30 mouse cellular contexts compared by ENCODE assay signal in genomic region chr19:4540263-4540662, GRCm38 (mm10). TPM values are rescaled to one million over a fixed set of nuclear protein-coding genes. Genes with fewer than 3 reads are reported as not detected.
DNase-seq lines count a peak whose midpoint lies in the region; ATAC-seq and TF ChIP-seq lines count a peak whose summit lies in the region.
"Had no signal": no experiment of that assay in that cellular context is flagged by ENCODE, and none has a peak within 500 bp of the region (broad histone marks: within the 10 kb centered on the region; RNA-seq: fewer than 3 reads in every experiment).

No protein-coding gene starts in this region.

- no peak for DNase-seq in gastrocnemius, adult 2 months
- no peak for DNase-seq in gastrocnemius, postnatal 25 days
- no peak for DNase-seq in layer of hippocampus, adult 2 months (ENCODE audit: low spot score in 2 of 2)
- DNase-seq in layer of hippocampus, postnatal 14 days (ENCODE audit: low spot score in 2 of 2), result no peak
- DNase-seq in 416B (ENCODE audit: low read depth) (peak; percentile 13), ES-E14 (ENCODE audit: low read depth, low spot score) (peak; percentile 30)
- no peak for DNase-seq in kidney, adult 8-10 months
- DNase-seq: adrenal gland, postnatal 10 days; cerebellum, adult 2 months; cerebellum, postnatal 25 days; embryo, embryonic 11 days; left cerebral cortex, postnatal 4 days; liver, embryonic 13.5 days; lung, postnatal 10 days had no signal

- in situ Hi-C loops in ES-E14 (cut with MboI; ENCODE audit: low sequenced_read_pairs in 2 of 2, unreplicated experiment in 2 of 2), result no loop called here

- no peaks in the 10 kb centered on the region for H3K4me1 ChIP-seq in ES-E14 (ENCODE audit: control insufficient read depth in 2 of 2, insufficient read depth in 2 of 2, low read length in 2 of 2, poor library complexity in 1 of 2)
- H3K4me1 ChIP-seq in midbrain, embryonic 16.5 days (ENCODE audit: control insufficient read depth, insufficient read depth, low read length), result no peaks in the 10 kb centered on the region
- H3K4me1 ChIP-seq: embryonic facial prominence, embryonic 13.5 days; forebrain, embryonic 12.5 days; heart, embryonic 13.5 days; hindbrain, embryonic 12.5 days; neural tube, embryonic 15.5 days had no signal

- ATAC-seq in midbrain, embryonic 16.5 days, result no peak
- ATAC-seq: inflammation-experienced regulatory T-cells, adult 6 months had no signal

- H3K27ac ChIP-seq in gastrocnemius, adult 2 months, result peak overlapping the region; percentile 83
- H3K27ac ChIP-seq in layer of hippocampus, adult 2 months, result no peak overlapping the region
- no peak overlapping the region for H3K27ac ChIP-seq in ES-E14 (ENCODE audit: insufficient read depth, low read depth, low read length, poor library complexity, severe bottlenecking)
- no peak overlapping the region for H3K27ac ChIP-seq in midbrain, embryonic 16.5 days (ENCODE audit: low read length)
- H3K27ac ChIP-seq: embryonic facial prominence, embryonic 13.5 days; forebrain, embryonic 12.5 days; heart, embryonic 13.5 days; hindbrain, embryonic 12.5 days; liver, embryonic 13.5 days; neural tube, embryonic 15.5 days had no signal

- 90% methylated on average over 6 of the region's 6 CpGs for WGBS in midbrain, embryonic 16.5 days

- peak; percentile 35; the same call in 1 of the 2 replicates for TF ChIP-seq CTCF in gastrocnemius, adult 2 months (IDR thresholded peaks at IDR 0.05)
- peak; percentile 35 for TF ChIP-seq CTCF in layer of hippocampus, adult 2 months (conservative IDR thresholded peaks at IDR 0.05)

- H3K4me3 ChIP-seq in gastrocnemius, adult 2 months, result no peak overlapping the region
- H3K4me3 ChIP-seq in layer of hippocampus, adult 2 months, result no peak overlapping the region
- no peak overlapping the region for H3K4me3 ChIP-seq in ES-E14 (ENCODE audit: insufficient read depth in 1 of 2, low read depth in 1 of 2, low read length in 2 of 2, poor library complexity in 1 of 2, severe bottlenecking in 1 of 2)
- H3K4me3 ChIP-seq in midbrain, embryonic 16.5 days (ENCODE audit: low read depth, low read length), result no peak overlapping the region
- H3K4me3 ChIP-seq: embryonic facial prominence, embryonic 13.5 days; erythroblast, embryonic 14.5 days; forebrain, embryonic 12.5 days; heart, embryonic 13.5 days; hindbrain, embryonic 12.5 days; kidney, embryonic 15.5 days; liver, embryonic 13.5 days; neural tube, embryonic 15.5 days had no signal

- no peaks in the 10 kb centered on the region for H3K27me3 ChIP-seq in midbrain, embryonic 16.5 days (ENCODE audit: control insufficient read depth, insufficient read depth, low read depth, low read length)
- H3K27me3 ChIP-seq: embryonic facial prominence, embryonic 13.5 days; forebrain, embryonic 12.5 days; heart, embryonic 13.5 days; hindbrain, embryonic 12.5 days; kidney, embryonic 15.5 days; liver, embryonic 13.5 days; neural tube, embryonic 15.5 days had no signal

- H3K4me2 ChIP-seq in midbrain, embryonic 16.5 days (ENCODE audit: low read length), result no peak overlapping the region
- H3K4me2 ChIP-seq: embryonic facial prominence, embryonic 13.5 days; forebrain, embryonic 12.5 days; heart, embryonic 13.5 days; hindbrain, embryonic 12.5 days; kidney, embryonic 15.5 days; liver, embryonic 13.5 days; midbrain, embryonic 11.5 days; neural tube, embryonic 15.5 days had no signal

- H3K36me3 ChIP-seq in ES-E14 (ENCODE audit: control insufficient read depth, insufficient read depth, low read length, poor library complexity, severe bottlenecking), result no peaks in the 10 kb centered on the region
- no peaks in the 10 kb centered on the region for H3K36me3 ChIP-seq in midbrain, embryonic 16.5 days (ENCODE audit: control insufficient read depth, insufficient read depth, low read length)
- H3K36me3 ChIP-seq: embryonic facial prominence, embryonic 13.5 days; forebrain, embryonic 12.5 days; heart, embryonic 13.5 days; hindbrain, embryonic 12.5 days; kidney, embryonic 15.5 days; neural tube, embryonic 15.5 days had no signal

- intact Hi-C loops in gastrocnemius, adult 2 months (cut with DNase I), result loop anchor here (5.0 kb wide), 1 partner anchor 37 kb away; no protein-coding TSS in a partner anchor

- no peak overlapping the region for H3K9ac ChIP-seq in ES-E14 (ENCODE audit: insufficient read depth, low read depth, low read length, poor library complexity, severe bottlenecking)
- H3K9ac ChIP-seq in midbrain, embryonic 16.5 days (ENCODE audit: low read depth, low read length), result no peak overlapping the region
- H3K9ac ChIP-seq: embryonic facial prominence, embryonic 13.5 days; forebrain, embryonic 12.5 days; heart, embryonic 13.5 days; hindbrain, embryonic 12.5 days; kidney, embryonic 15.5 days; liver, embryonic 13.5 days; neural tube, embryonic 15.5 days had no signal

- H3K9me3 ChIP-seq in ES-E14 (ENCODE audit: control insufficient read depth, insufficient read depth, low read depth, low read length), result no peaks in the 10 kb centered on the region
- H3K9me3 ChIP-seq in midbrain, embryonic 16.5 days (replicated peaks; ENCODE audit: control insufficient read depth, low read length, poor library complexity, severe bottlenecking), result no peaks in the 10 kb centered on the region
- H3K9me3 ChIP-seq: embryonic facial prominence, embryonic 13.5 days; forebrain, embryonic 12.5 days; heart, embryonic 13.5 days; hindbrain, embryonic 12.5 days; kidney, embryonic 15.5 days; liver, embryonic 13.5 days; neural tube, embryonic 15.5 days had no signal

TF ChIP-seq in ES-E14, 5 proteins besides CTCF, POLR2A, EP300 and RAD21:
- TF ChIP-seq HCFC1 (IDR thresholded peaks at IDR 0.05; ENCODE audit: borderline replicate concordance, insufficient read depth, low read length) (no peak), ZC3H11A (IDR thresholded peaks at IDR 0.05; ENCODE audit: borderline replicate concordance, low read depth, low read length) (peak; percentile 28; the same call in 1 of the 2 replicates)
TF ChIP-seq in ES-E14: peak in this region for 1.

RNA-seq across cellular contexts. Expression of gene Pcx, which starts 30.0 kb away (rescaled TPM):
- total RNA-seq in gastrocnemius, adult 2 months (2021), result 100 to 1,000 TPM in 1 of 2 experiments, 10 to 100 TPM in 1; 94.6 to 119 TPM
- total RNA-seq in gastrocnemius, postnatal 25 days (2021), result 10 to 100 TPM; 44.6 to 59.3 TPM
- total RNA-seq in layer of hippocampus, adult 2 months (2021), result 10 to 100 TPM; 64.1 to 76.0 TPM
- total RNA-seq in layer of hippocampus, postnatal 14 days (2021), result 10 to 100 TPM; 56.6 to 63.9 TPM
- 35.6 and 44.6 TPM in 2 replicates for total RNA-seq in ES-E14 (2012; rRNA removed)
- polyA plus RNA-seq in midbrain, embryonic 16.5 days (2015; fragmentation: Nextera tagmentation; extraction: Ambion mirVana), result 25.1 and 35.3 TPM in 2 replicates

RNA-seq across cellular contexts. Expression of gene 2010003K11Rik, which starts 41.9 kb away (rescaled TPM):
- not detected for total RNA-seq in gastrocnemius, adult 2 months (2021)
- total RNA-seq in gastrocnemius, postnatal 25 days (2021), result under 1 TPM in 1 of 2 experiments, not detected in 1; 0.99 TPM
- total RNA-seq in layer of hippocampus, adult 2 months (2021), result not detected
- not detected for total RNA-seq in layer of hippocampus, postnatal 14 days (2021)
- not detected in 2 replicates for total RNA-seq in ES-E14 (2012; rRNA removed)
- not detected in 2 replicates for polyA plus RNA-seq in midbrain, embryonic 16.5 days (2015; fragmentation: Nextera tagmentation; extraction: Ambion mirVana)
- total RNA-seq: granulocyte monocyte progenitor cell, adult 5-6 weeks; layer of hippocampus, postnatal 10 days; left cerebral cortex, adult 8-10 months; left cerebral cortex, postnatal 4 days; megakaryocyte progenitor cell, adult 5-6 weeks had no signal
- polyA plus RNA-seq: cerebellum, adult 2 months; embryonic facial prominence, embryonic 13.5 days; erythroblast, embryonic 14.5 days; forebrain, embryonic 12.5 days; frontal cortex, adult 2 months; heart, embryonic 13.5 days; hindbrain, embryonic 12.5 days; inflammation-experienced regulatory T-cells, adult 6 months; kidney, embryonic 15.5 days; liver, embryonic 13.5 days; midbrain, embryonic 11.5 days; thymus, postnatal 0 days had no signal

Comparison
In these comparisons a context has a peak if more than half of its experiments do, and no peak if none do; other contexts are left out.
1. DNase-seq: peak in 416B (single experiment) and ES-E14 (single experiment); none in gastrocnemius, adult 2 months (single experiment), gastrocnemius, postnatal 25 days (single experiment), layer of hippocampus, adult 2 months (0 of 2), layer of hippocampus, postnatal 14 days (0 of 2) and kidney, adult 8-10 months (0 of 2).